Mouse (Mus musculus): ENCODE results near the gene Gm48552. TPM values are rescaled to one million over a fixed set of nuclear protein-coding genes. Genes with fewer than 3 reads are reported as not detected.
A peak's percentile ranks its signal among the peaks of the same experiment; 100 is the strongest.

Gene Gm48552
- total RNA-seq, 2 experiments from 2014 or later = 2.5 to 3.5 TPM

DNA sequence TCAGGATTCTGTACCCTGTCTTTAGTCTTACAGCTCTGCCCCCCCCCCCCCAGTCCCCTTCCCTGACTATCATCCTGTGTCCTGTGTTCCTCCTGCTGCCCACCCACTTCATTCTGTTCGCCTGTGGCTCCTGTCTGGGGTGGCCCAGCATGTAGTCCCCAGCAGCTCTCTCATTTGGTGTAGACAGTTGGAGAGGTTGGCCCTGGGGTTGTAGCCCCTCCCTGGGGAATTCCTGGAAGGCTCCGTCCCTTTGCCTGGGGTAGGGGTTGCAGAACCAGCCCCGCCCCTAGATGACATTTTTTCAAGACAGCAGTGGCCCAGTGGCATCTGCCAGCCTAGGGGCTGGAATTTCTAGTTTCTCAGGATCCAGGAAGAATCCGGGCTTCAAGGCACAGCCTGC is 30.6 kb upstream of the Gm48552 start:
- intact Hi-C loops (cut with DNase I) = no loop called here
- no peak for DNase-seq (ENCODE audit: extremely low spot score in 1 of 2, low spot score in 2 of 2)

- DNase-seq (ENCODE audit: extremely low spot score in 1 of 2, low spot score in 2 of 2) = no peak
- intact Hi-C loops (cut with DNase I) = loop anchor here (1.0 kb wide), 1 partner anchor 12 kb away; no protein-coding TSS in a partner anchor
Observed at GRCm38 (mm10) chr10:81358841-81359240, 30.0 kb upstream of the Gm48552 start.

- intact Hi-C loops (cut with DNase I) = no loop called here
- no peak for DNase-seq (ENCODE audit: extremely low spot score in 1 of 2, low spot score in 2 of 2)
Observed at GRCm38 (mm10) chr10:81360721-81361120, 28.1 kb upstream of the Gm48552 start.

DNA sequence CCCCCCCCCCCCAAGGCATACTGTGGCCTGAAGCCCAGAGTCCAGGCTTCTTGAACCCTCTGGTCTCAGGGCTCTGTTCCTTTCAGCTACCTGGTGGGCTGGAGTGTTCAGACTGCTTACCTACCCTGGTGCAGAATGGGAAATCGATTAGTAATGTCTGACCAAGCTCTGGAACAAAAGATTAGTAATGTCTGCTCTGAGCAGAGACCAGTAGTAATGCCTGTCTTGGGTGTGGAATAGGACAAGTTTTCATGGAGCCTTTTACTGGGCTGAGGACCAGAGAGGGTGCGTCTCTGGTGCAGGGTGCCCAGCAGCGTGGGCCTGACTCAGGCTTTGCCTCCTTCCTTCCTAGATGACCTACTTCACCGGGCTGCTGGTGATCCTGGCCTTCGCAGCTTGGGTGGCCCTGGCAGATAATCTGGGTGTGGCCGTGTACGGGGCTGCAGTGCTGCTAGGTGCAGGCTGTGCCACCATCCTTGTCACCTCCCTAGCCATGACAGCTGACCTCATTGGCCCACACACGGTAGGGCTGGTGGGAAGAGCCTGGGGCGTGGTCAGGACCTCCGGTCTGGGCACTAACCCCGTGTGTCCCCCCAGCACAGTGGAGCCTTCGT is 26.4 kb upstream of the Gm48552 start:
- intact Hi-C loops (cut with DNase I) = no loop called here
- no peak for DNase-seq (ENCODE audit: extremely low spot score in 1 of 2, low spot score in 2 of 2)

DNA sequence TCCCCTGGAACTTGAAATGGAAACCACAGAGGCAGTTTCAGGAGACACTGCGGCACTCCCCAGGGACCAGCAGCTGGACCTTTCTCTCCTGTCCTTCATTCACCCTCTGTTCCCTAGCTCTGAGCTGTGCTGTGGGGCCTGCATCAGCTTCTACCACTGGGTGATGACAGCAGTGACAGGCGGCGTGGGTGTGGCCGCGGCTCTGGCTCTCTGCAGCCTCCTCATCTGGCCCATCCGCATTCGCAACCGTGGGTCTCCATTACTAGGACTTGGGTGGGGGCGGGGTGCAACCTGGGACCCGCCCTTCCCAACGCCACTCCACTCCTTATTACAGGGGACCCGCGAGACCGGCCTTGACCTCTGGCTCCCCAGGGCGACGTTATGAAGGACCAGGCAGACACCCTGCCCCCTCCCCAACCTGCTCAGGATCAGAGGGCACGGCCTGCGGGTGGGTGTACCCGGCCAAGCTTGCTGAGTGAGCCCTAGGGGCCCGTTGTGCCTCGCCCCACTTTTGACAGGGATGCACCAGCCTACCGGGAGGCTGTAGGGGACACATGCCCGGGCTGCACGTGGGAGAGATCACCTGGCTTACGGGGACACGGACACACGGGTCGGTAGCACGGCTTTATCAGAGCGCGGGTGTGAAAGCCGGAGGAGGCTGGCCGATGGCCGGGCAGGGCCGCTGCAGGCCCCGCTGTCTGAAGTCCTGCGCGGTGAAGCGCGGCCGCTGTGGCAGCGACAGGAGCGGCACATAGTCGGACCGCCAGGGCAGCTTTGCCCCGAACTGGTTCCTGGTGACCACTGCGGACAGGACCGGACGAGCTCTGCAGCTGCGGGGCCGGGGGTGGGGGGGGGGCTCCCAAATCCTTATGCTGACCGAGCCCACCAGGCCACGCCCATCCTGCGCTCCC is 25.1 kb upstream of the Gm48552 start:
- no peak for DNase-seq (ENCODE audit: extremely low spot score in 1 of 2, low spot score in 2 of 2)
- intact Hi-C loops (cut with DNase I) = no loop called here

DNA sequence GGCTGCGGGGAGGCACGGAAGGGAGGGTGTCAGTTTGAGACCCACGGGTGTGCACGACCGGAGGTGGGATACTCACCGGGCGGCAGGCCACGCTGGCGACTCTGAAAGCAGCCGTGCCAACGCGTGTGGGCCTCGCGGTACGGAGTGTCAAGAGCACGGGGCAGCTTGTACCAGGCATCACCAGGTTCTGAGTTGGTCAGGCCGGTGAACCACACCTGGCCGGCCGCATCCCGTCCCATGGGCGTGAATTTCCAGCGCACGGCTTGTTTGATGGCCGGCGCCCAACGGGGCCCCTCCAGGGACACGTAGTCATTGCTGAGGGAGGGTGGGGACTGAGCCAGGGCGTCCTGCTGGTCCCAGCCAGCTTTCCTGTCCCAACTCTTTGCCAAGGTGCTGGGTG is 24.1 kb upstream of the Gm48552 start:
- intact Hi-C loops (cut with DNase I) = no loop called here
- no peak for DNase-seq (ENCODE audit: extremely low spot score in 1 of 2, low spot score in 2 of 2)

GRCm38 (mm10) chr10:81365073-81365472 is 23.7 kb upstream of the Gm48552 start:
- intact Hi-C loops (cut with DNase I) = no loop called here
- DNase-seq (ENCODE audit: extremely low spot score in 1 of 2, low spot score in 2 of 2) = no peak

- intact Hi-C loops (cut with DNase I) = no loop called here
Observed at GRCm38 (mm10) chr10:81365672-81366476, 22.9 kb upstream of the Gm48552 start, which contains the start of gene 4930404N11Rik. Gene 4930404N11Rik (minus strand): TSS chr10:81365816.

GRCm38 (mm10) chr10:81366477-81367206 is 22.2 kb upstream of the Gm48552 start:
- DNase-seq (ENCODE audit: extremely low spot score in 1 of 2, low spot score in 2 of 2) = no peak
- intact Hi-C loops (cut with DNase I) = no loop called here

More at GRCm38 (mm10) chr10:81365672-81366476, 22.9 kb upstream of the Gm48552 start, which contains the start of gene 4930404N11Rik:
- DNase-seq (ENCODE audit: extremely low spot score in 1 of 2, low spot score in 2 of 2) = no peak

DNA sequence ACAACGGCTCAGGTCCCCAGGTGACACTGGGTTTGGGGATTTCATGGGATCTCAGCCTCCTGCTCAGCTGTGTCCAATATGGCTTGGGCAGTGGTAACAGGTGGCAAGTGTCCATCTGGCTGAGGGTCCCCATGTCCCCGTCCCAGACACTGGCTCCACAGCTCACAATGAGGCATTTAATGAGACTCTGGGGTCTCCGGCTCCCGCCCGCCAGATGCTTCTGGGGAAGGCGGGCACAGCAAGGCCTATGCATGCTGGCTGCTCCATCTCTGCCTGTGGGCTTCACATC is 21.7 kb upstream of the Gm48552 start:
- intact Hi-C loops (cut with DNase I) = no loop called here
- DNase-seq (ENCODE audit: extremely low spot score in 1 of 2, low spot score in 2 of 2) = no peak

DNA sequence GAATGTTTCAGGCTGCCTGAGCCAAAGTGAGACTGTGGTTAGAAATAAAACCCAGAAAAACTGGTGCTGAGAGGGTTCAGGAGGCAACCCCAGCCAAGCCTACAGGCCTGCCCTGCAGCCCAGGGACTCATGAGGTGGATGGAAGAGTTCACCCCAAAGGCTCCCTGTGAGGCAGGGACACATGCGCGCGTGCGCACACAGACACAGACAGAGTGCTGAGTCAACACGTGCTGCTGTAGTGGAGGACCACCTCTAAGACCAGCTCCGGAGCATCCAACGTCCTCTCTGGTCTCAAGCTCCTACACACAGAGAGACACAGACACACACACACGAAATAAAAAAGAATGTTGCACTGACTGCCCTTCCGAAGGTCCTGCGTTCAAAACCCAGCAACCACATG is 13.5 kb upstream of the Gm48552 start:
- intact Hi-C loops (cut with DNase I) = no loop called here

DNA sequence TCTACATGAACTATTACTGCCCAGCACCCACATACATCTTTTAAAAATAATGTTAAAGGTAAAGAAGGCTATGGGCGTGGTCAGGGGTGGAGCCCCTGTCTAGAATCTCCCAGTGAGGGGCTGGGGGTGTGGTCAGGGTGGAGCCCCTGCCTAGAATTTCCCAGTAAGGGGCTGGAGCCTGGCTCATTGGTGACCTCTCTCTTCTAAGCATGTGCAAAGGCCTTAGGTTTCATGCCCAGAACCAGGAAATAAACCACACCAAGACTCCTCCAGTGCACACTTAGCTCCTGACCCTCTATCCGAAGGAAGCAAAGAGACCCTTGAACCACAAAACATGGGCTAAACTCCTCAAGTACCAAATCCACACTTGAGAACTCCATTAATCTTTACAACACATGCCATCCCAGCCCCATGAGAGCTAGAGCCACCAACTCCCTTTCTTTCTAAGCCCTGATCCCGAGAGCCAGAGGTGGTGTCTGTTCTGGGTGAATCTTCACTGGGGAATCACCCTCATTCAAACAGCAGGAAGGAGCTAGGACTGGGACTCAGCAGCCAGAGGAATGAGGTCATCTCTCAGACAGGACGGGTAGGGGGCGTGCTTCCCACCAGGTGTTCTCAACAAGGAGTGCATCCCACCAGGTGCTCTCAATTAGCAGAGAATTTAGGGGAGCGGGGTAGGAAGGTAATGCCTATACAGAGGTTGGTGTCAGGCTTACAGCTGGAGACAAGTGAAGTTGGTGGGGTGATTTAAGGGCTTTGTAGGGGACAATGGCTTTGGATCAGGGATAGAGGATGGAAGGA is 12.0 kb upstream of the Gm48552 start:
- DNase-seq (ENCODE audit: extremely low spot score in 1 of 2, low spot score in 2 of 2) = no peak
- intact Hi-C loops (cut with DNase I) = no loop called here

More for the DNA sequence above, 13.5 kb upstream of the Gm48552 start:
- DNase-seq (ENCODE audit: extremely low spot score in 1 of 2, low spot score in 2 of 2) = no peak

- intact Hi-C loops (cut with DNase I) = no loop called here
- DNase-seq (ENCODE audit: extremely low spot score in 1 of 2, low spot score in 2 of 2) = no peak
Observed at GRCm38 (mm10) chr10:81377362-81377664, 11.5 kb upstream of the Gm48552 start.

DNA sequence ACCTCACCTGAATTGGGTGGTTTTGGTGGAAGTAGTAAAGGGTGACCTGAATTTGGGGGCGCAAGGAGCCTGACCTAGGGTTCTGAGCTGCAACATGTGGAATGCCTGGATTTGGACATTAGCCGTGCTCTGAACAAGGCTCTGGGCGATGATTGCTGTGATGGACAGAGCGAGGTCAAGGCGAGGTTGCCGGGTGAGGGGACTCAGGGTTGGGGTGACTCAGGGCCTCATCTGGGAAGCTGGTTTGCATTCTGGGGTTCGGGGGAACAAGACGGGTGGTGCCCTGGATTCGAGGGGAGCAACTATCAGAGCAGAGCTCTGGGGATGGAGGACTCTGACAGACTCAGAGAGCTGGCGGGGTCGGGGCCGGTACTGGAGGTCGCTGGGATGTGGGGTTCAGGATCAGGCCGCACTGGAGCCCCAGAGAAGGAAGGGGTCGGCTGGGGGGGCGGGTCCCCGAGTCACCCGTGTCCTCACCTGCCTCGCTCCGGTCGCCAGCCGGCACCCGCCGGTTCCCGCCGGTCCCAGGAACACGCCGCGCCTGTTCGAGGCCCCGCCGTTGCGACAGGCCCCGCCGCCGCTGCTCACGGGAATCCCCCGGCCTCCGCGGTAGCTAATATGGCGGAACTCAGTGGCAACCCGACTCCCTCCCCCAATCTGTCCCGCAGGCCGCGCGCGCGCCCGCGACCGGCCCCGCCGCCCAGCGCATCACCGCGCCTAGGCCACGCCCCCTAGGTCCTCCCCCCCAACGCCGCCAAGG is 10.8 kb upstream of the Gm48552 start, which contains the start of gene Fzr1:
Gene Fzr1, minus strand, starts transcription at position 724 of the 760 bp plus-strand sequence.
- intact Hi-C loops (cut with DNase I) = no loop called here
- no peak for DNase-seq (ENCODE audit: extremely low spot score in 1 of 2, low spot score in 2 of 2)

DNA sequence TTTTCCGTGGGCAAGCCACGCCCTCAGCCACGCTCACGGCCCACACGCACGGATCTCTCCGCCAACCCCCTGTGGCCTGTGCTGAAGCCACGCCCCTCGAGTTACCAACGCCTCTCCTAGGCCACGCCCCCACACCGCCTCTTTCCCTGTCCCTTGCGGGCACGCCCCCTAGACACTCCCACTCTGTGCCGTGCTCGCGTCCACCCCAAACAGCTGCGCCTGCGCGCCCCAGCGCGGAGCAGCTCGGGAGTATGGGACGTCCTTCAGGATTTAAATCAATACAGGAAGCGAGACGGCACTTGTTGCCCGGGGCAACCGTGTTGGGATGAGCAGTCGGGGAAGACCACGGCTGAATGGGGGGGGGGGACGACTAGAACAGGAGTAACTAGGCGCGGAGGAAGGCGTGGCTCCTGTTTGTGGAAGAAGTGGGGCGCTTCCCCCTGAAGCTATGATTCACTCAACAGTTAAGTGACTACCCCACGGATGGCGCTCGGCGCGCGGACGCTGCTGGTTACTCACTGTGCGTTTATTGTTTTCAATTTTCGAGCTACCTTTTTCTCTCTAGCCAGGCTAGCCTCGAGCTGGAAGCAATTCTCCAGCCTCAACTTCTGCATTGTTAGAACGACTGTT is 10.1 kb upstream of the Gm48552 start:
- DNase-seq (ENCODE audit: extremely low spot score in 1 of 2, low spot score in 2 of 2) = peak; percentile 100
- intact Hi-C loops (cut with DNase I) = no loop called here

GRCm38 (mm10) chr10:81379183-81379553 is 9.6 kb upstream of the Gm48552 start:
- DNase-seq (ENCODE audit: extremely low spot score in 1 of 2, low spot score in 2 of 2) = no peak
- intact Hi-C loops (cut with DNase I) = no loop called here

- intact Hi-C loops (cut with DNase I) = no loop called here
- DNase-seq (ENCODE audit: extremely low spot score in 1 of 2, low spot score in 2 of 2) = no peak
Observed at GRCm38 (mm10) chr10:81379809-81380378, 8.9 kb upstream of the Gm48552 start.
